Mouse (Mus musculus) heart, adult 2 months (tissue): ENCODE measurements around the gene Rp2.

Experiments
- CTCF ChIP-seq: fragments of 200-600 bp; IDR thresholded peaks from 2 replicates; pipeline ENCODE4 v1.8.1; 2022; ENCODE audit warnings: antibody characterized with exemption, mild to moderate bottlenecking, moderate library complexity
- EP300 ChIP-seq: fragments of 200-500 bp; IDR thresholded peaks from 2 replicates; pipeline ENCODE4 v1.6.1; 2011; ENCODE audit warnings: low read depth, low read length, control low read depth; ENCODE audit not compliant: insufficient read depth
- POLR2A ChIP-seq: fragments of 200-500 bp; IDR thresholded peaks from 2 replicates; pipeline ENCODE4 v1.6.1; 2011; ENCODE audit warnings: mild to moderate bottlenecking, low read depth, low read length, control low read depth; ENCODE audit not compliant: insufficient read depth

- TF ChIP-seq POLR2A (no peak), CTCF (no peak), EP300 (no peak)
These were observed 43.4 kb downstream of the Rp2 start for GRCm38 (mm10) chrX:20407676-20408075.
